Mouse (Mus musculus): ENCODE measurements around the gene Cwc22.

Gene Cwc22

DNA sequence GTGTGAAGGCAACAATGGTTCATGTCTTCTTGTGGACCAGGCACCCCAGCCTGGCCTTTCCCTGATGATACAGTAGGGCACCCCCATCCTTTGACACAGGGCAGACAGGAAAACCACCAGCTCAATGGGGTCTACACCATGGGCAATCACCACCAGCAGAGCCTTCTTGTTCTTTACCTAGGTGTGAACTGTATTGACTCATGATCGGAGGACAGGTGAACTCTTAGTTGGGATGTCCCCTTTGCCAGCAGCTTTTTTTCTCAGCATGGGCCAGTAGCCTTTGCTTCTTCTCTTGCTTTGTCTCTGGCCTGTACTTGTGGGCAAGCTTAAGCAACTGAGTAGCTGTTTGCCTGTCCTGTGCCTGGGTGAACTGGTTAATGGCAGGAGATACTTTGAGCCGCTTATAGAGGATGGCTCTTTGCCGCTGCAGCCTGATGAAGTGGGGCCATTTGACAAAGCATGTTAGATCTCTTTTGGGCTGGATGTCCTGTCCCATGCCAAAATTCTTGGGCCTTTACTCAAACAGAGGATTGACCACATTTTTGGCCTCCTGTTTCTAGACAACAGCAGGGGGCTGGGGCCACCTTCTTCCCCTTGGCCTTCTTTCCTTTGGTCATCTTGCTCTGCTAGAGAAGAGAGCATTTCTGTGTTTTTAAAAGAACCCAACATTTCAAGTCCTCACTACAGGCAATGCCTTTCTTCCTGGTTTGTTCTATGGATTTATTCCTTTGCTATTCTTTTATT is 16.4 kb upstream of the Cwc22 start:
- DNase-seq = no peak

DNA sequence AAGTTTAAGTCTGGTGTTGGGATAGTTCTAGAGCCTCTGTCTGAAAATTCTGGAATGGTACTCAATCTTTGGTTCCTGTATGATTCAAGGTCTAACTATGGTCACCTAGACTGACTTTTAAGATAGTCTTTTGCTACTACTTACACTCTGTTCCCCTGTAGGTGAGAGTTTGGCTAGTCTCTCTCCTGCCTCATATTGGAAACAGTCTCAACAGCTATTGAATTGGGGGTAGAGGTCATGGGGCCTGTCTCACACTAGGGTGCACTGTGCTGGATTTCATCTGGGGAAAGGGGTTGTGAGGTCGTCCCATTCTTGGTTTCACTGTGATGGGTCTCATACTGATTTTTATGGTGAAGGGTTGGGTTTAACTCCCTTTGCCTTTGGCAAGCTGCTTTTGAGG is 15.1 kb upstream of the Cwc22 start:
- DNase-seq = no peak

DNA sequence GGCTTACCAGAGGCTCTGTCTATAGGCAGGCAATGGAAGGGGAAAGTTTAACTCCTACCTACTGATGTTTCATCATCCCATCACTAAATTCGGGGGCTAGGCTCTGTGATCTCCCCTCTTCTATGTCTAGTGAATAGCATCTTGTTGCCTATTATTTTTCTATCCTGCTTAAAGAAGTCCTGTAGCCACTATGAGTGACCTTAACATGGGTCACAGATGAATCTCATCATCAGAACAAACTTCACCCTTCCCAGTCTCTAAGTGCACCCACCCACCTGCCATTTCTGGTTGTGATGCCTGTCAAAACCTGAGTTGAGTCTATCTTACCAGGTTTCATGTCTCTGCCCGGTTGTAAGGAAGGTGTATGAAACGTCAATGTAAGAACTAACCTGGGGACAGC is 14.5 kb upstream of the Cwc22 start:
- no peak for DNase-seq

DNA sequence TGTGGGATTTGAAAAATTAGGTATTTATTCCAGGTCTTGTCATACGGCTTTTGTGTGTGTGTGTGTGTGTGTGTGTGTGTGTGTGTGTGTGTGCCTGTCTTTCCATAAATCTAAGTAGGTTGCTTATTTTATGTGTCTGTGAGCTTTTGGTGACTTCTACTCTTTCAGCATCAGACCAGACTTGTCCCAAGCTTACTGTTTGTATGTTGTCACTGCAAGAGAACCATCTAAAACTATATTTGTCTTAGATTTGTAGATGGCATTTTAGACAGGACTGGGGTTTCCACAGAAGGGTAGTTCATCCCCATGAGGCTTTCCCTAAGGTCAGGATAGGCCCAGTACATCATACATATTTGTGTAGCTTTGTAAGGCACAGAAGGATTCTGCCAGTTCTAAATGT is 13.2 kb upstream of the Cwc22 start:
- DNase-seq = no peak

DNA sequence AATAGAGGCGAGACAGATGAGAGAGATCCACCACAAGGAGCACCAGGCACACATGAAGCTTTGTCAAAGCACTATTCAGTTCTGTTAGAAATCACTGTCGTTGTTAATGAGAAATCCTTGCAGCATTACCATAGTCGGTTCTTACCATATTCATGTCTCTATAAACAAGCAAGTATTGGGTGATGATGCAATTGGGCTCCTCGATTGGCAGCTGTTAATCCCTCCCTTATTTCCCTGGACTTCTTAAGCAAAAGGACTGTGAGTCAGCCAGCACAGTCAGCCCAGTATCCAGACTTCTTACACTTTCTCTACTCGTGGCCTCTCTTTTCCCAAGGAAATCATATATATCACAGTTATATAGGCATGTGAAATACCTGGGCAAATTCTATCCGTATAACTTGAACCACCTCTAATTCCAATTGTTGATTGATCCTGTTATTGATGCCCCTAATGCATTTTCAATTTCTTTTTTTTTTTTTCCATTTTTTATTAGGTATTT is 5.3 kb upstream of the Cwc22 start:
- DNase-seq = no peak

DNA sequence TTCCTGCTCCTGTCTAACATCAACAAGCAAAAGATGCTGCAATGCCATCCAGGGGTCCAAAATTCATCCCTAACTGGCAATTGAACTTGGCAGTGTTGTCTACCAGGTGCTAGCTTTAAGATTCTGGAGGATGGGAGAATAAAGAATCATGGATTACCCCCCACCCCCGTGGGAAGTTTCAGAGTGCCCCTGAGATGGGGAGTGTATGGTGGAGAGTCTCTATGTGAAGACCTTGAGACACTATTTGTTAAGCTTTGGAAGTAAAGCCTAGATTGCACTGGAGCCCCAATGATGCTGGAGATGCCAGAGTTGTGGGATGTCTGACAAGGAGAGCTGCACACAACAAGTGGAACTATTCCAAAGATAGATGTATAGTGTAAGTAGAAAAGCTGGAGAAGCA is 3.9 kb upstream of the Cwc22 start:
- no peak for DNase-seq

DNA sequence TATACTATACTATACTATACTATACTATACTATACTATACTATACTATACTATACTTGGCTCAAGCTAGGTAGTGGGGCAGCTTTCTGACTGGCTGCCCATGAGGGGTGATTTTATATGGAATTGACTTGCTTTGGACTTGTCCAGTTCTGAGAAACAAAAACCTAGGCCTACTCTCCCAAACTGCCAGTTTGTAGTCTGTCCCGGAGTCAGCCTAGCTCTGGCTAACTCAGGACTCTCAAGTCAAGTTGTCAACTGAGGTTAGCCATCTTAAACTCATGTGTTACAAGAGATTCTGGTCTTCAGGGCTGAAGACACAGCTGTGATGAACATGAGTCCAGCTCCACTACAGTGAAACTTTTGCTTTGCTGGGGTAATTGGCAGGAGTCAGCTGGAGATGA is 3.3 kb upstream of the Cwc22 start:
- DNase-seq = no peak

DNA sequence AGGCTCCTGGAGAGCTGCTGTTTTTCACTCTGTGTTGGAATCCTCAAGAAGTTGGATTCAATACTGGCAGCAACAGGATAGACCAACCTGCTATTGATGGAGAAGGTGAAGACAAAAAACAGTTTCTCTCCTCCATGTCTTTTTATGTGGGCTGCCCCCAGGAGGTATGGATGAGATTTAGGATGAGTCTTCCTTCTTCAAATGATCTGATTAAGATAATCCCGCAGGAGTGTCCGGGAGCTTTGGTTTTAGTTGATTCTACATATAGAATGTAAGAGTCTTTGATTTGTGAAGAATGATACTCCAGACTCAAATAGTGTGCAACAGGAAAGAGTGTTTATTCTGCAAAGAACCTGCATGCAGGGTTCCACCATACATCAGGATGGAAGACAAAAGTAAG is 2.7 kb upstream of the Cwc22 start:
- DNase-seq = no peak

DNA sequence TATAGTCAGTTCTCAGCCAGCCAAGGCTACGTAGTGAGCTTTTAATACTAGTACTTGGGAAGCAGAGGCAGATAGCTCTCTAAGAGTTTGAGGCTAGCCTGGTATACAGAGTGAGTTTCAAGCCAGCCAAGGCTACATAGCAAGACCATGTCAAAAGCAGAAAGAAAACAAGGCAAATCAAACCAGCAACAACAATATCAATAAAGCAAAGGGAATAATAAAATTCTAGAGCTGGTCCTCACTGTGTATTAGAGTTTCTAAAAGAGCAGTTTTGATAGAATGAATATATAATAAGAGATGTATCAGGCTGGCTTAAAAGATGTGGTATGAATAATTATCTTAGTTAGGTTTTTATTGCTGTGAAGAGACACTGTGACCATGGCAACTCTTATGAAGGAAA is 2.0 kb upstream of the Cwc22 start:
- DNase-seq = no peak

DNA sequence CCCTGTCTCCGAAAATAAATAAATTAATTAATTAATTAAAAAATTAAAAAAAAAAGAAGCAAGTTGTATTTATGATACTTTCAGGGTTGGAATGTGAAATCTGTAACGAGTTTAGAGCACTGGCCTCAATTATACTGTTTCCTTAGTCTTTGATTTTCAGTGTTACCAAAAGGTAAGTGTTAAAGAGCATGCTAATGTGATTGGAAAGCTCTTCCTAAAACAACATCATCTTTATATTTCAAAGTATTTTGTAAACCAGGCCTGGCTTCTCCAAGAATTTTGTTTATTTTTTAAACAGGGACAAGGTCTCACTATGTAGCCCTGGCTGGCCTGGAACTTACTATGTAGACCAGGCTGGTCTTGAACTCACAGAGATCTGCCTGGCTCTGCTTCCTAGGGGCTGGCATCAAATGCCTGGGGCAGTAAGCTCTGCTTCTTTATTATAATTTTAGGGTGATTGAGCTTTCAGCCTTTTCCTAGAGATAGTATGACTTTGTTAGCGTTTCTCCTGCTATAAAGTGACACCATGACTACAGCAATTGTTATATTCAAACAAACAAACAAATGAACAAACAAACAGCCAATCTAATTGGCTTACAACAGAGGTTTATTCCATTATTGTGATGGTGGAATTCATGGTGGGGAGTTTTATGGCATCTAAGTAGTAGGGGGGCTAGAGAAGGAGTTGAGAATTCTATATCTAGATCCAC is 1.1 kb upstream of the Cwc22 start:
- DNase-seq = no peak

DNA sequence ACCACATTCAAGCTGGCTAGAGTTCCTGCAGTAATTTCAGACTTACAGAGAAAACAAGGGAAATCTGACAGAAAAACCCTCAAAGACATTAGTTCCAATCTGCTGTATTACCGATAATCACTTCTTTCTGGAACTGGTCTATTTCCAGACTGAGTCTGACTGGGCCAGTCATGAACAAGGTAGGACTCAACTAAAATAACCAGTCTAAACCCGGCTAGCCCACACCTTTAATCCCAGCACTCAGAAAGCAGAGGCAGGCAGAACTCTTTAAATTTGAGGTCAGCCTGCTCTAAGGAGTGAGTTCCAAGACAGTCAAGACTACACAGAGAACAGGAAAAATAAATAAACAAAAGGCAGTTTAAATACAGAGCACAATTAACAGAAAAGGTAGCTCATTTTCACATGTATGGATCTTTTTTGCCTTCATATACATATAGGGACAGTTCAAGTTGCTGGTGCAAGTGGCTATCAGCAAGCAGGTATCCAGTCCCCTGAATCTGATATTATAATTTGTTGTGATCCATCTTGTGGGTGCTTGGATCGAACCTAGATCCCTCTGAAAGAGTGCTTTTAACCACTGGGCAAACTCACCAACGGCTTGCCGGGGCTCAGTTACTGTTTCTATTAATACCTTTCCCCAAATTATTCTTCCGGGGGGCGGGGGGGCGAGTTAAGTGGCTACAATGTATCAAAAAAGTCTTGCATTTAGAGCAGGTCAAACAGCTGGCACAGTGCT is 1.1 kb downstream of the Cwc22 start:
- DNase-seq = no peak

DNA sequence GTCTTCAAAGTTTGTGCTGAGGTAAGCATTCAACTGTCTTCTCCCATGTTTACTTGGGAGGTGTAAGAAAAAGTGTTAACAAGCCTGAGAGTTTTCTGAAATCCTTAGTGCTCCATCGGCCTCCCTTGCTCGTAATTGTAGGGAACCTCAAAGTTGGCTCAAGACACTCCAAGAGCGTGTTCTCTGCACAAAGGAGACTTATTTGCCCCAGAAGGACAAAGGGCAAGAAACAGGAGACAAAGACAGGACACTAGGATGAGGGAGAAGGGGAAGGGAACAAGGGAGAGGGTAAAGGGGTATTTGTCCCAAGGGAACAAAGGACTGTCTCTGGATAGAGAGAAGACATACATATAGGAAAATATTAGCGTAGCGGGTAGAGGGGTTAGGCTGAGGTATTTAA is 1.9 kb downstream of the Cwc22 start:
- DNase-seq = no peak

DNA sequence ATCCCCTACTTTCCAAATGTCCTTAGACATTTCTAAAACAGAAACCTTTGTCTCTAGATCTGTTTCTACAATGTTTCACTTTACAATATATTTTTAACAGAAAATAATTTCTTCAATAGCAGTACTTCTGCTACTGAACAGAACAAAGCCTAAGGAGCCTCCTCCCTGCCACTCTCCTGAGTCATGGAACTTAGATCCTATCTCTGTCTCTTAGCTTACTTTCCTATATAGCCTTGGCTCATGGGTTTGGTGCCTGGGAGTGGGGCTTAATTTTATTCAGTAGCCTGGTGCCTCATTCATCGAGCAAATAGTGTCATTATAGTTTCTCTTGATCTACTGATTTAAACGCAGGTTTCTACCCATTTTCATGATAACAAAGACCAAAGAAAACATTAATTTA is 4.2 kb downstream of the Cwc22 start:
- DNase-seq = no peak

DNA sequence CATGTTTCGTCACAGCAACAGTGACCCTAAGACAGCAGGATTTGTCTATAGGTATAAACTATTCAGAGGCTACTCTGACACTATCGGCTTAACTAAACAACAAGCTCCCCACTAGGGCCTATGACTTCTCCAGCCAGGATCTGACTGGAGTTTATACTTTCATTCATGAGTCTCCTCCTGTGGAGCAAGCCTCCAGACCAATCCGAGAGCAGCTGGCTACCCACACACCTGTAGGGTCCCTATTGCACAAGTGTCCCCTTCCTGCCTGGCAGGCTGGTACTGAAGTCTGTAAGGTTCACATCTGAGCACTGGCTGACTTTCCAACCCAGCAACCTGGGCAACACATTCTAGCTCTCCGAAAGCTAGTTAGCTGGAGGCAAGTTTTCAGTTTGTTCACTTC is 7.9 kb downstream of the Cwc22 start:
- DNase-seq = no peak

DNA sequence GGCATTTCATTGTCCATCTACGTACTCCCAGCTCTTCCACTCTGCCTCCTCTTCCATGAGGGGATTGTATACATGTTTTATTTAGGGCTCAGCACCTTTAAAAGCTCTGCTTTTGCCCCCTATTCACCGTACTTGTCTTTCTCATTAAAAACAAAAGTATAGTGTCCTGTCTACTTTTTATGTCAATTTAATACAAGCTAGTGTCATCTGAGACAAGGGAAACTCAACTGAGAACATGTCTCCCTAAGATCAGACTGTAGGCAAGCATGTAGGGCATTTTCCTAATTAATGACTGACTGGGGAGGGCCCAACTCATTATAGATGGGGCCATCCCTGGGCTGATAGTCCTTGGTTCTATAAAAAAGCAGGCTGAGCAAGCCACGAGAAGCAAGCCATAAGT is 8.4 kb downstream of the Cwc22 start:
- DNase-seq = no peak

DNA sequence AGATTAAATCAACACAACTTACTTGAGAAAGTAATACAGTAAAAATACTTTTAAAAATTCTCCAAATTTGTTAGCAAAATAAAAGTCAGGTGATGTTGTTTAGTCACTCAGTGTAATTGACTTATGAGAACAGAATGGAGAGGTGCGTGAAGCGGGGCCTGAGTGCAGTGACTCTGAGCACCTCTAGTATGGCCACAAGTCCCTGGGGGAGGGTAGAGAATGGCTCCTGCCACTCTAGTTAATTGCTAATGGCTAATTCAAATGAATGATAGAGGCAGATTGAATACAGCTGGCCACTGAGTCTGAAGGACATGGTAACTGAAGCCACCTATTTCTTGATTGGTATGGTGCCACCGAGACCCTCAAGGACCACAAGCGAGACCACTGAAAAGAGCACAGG is 12.0 kb downstream of the Cwc22 start:
- DNase-seq = no peak

DNA sequence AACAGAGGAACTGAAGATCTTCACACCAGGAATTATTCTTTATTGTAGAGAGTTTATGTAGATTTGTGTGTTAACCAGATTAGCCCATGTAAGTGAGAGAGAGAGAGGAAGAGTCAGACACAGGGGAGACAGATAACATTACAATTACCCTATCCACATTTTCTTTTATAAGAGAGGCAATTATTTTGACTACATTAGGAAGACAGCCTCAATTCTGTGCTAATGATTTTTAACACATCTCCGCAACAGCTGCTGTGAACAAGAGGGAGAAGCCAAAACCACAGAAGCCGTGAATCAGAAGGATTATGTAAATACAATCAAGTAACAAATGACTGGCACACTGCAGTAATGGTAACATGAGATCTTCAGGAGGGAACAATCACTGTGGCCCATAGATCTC is 12.5 kb downstream of the Cwc22 start:
- no peak for DNase-seq

DNA sequence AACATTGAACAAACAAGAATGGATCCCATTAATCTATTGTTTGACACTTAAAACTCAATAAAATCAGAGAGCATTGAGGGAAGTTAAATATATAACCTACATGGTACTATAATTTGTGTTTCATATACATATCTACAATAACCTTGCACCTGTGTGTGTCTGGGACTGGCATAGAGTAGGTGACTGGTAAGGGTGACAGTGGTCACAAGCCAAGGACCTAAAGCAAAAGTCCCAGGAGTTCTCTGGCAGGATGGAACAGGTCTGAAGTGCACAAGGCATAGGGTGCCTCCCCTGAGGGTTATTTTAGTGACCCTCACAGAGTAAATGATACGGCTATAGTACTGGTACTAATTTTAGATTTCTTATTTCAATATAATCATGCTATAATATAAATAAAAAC is 14.2 kb downstream of the Cwc22 start:
- DNase-seq = no peak

DNA sequence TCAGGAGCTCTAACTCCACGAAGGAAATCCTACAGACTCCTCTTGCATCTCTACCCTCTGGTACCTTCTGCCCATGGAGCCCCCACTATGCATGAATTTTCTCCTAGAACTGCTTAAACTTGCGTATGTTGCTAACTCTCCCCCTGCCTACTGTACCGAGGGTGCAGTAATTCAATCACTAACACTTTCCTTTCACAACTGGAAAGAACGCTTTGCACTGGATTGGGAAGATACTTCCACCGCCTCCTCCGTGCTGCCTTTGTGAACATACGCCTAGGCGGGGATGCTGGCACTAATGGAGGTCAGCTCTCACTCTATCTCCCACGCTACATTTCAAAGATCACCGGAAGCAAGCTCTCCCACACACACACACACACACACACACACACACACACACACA is 17.8 kb downstream of the Cwc22 start:
- no peak for DNase-seq

DNA sequence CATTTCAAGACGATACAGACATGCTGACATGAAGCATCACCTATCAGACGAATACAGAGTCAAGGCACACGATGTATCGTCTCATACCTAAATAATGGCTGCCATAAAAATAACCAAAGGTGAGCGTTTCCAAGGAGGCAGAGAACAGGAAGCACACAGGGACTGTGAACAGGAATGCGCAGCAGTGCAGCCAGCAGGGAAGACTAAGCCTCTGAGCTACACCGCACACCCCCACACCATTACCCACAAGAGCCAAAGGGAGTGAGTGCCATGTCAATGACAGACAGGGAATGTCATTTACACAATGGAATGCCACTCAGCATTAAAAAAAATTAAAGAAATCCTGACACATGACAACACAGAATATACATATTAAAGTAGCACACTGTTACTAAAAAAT is 19.7 kb downstream of the Cwc22 start:
- no peak for DNase-seq

DNA sequence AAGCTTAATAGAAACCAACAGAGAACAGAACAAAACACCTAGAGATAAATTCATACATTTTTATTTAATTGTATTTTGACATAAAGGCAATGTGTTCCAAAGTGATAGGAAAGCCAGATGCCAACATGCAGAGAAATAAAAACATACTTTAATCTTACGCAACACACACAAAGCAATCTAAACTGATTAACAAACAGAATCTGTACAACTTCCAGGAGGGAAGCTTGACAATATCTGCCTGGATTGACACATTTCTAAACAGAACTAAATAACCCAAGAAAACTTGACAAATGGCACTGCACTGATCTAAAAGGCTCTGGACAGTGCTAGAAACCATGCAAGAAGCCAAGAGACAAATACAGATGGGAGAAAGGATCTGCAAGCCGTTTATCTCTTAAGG is 20.2 kb downstream of the Cwc22 start:
- DNase-seq = no peak

DNA sequence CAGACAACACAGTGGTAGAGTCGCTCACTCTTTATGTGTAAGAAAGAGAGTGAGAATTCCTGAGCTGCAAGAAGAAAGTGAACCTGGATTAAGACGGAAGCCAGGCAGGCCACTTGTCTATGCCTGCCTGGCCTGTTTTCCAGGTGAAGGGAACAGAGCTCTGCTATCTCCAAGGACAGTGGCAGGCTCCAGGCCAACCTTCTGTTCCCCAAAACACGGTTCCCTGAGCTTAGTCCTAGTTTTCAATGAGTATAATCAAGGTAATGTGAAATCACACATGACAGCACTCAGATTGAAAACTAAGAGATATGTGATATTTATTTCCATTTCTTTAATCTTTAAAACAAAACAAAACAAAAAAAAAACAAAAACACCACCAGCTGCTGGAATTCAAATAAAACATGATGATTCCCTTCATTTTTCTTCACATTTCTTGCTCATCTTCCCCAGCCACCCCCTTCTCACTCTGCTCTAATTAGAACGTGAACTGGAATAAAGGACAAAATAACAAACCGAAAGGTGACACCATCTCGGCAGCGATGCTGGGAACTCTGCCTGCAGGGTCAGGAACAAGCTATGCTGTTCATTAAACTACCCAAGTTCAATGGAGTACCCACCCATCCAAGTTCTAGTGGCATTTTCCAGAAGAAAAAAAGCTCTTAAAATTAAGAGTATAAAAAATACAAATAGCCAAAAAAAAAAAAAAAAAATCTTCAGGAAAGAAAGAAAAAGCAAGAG is 20.8 kb downstream of the Cwc22 start:
- DNase-seq = no peak

DNA sequence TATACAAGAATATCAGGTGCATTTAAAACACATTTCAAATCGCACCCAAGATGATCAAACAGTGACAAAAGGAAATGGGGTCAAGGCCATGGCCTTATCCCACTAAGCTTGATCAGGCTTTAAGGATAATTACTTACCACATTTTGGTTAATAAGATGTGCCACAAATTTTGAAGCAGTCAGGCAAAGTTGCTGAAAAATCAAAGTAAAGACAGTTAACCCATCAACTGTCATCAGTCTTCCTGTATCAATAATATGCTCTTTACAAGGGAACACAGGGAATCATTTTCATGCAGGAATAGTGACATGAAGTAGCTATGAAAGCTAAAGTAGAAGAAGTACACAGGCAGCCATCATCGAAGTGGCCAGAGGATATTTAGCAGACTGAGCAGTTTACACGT is 22.2 kb downstream of the Cwc22 start:
- DNase-seq = no peak
